Mouse (Mus musculus): ENCODE measurements around the gene Ccr8. TPM values are rescaled to one million over a fixed set of nuclear protein-coding genes. Genes with fewer than 3 reads are reported as not detected.
A peak's percentile ranks its signal among the peaks of the same experiment; 100 is the strongest.
"Not testable (repeated sequence)": the region's sequence is repeated elsewhere in the genome, so short reads cannot be mapped to it uniquely, and the experiment has no call there.

Gene Ccr8
- polyA plus RNA-seq, 1 experiment from 2014 or later, result not detected

DNA sequence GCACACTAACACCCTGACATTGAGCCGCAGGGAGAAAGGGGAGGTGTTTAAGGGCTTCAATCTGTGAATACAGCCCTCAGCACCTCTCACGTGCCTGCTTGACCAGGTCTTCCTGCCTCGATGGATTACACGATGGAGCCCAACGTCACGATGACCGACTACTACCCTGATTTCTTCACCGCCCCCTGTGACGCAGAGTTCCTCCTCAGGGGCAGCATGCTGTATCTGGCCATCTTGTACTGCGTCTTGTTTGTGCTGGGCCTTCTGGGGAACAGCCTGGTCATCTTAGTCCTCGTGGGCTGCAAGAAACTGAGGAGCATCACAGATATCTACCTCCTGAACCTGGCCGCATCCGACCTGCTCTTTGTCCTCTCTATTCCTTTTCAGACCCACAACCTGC lies 1.8 kb downstream of the Ccr8 start:
- no peak overlapping the region for H3K4me3 ChIP-seq (ENCODE audit: low read depth, low read length)
- H3K36me3 ChIP-seq (replicated peaks; ENCODE audit: control insufficient read depth, insufficient read depth, low read depth, low read length), result no peaks in the 10 kb centered on the region
- no peaks in the 10 kb centered on the region for H3K4me1 ChIP-seq (ENCODE audit: control insufficient read depth, insufficient read depth, low read length)
- no peak overlapping the region for H3K9ac ChIP-seq (replicated peaks; ENCODE audit: low read length)
- H3K27me3 ChIP-seq (ENCODE audit: control insufficient read depth, insufficient read depth, low read length), result no peaks in the 10 kb centered on the region
- H3K27ac ChIP-seq (replicated peaks; ENCODE audit: low read depth, low read length), result no peak overlapping the region
- DNase-seq (ENCODE audit: low spot score) (no peak), ATAC-seq (replicated peaks; ENCODE audit: insufficient number of reproducible peaks, low FRiP score, low TSS enrichment, low read depth) (no peak)
- 91% methylated on average over 13 of the region's 13 CpGs for WGBS
- no peak overlapping the region for H3K4me2 ChIP-seq (ENCODE audit: low read depth, low read length)
- H3K9me3 ChIP-seq (replicated peaks; ENCODE audit: control insufficient read depth, low read length), result no peaks in the 10 kb centered on the region

GRCm38 (mm10) chr9:120095886-120096285 lies 4.0 kb downstream of the Ccr8 start:
- ATAC-seq (replicated peaks; ENCODE audit: insufficient number of reproducible peaks, low FRiP score, low TSS enrichment, low read depth) (no peak), DNase-seq (ENCODE audit: low spot score) (no peak)
- Histone ChIP-seq H3K4me1 (ENCODE audit: control insufficient read depth, insufficient read depth, low read length) (no peaks in the 10 kb centered on the region), H3K4me2 (ENCODE audit: low read depth, low read length) (no peak overlapping the region), H3K27me3 (ENCODE audit: control insufficient read depth, insufficient read depth, low read length) (no peaks in the 10 kb centered on the region), H3K36me3 (replicated peaks; ENCODE audit: control insufficient read depth, insufficient read depth, low read depth, low read length) (no peaks in the 10 kb centered on the region), H3K4me3 (ENCODE audit: low read depth, low read length) (no peak overlapping the region), H3K27ac (replicated peaks; ENCODE audit: low read depth, low read length) (no peak overlapping the region), H3K9me3 (replicated peaks; ENCODE audit: control insufficient read depth, low read length) (no peaks in the 10 kb centered on the region), H3K9ac (replicated peaks; ENCODE audit: low read length) (no peak overlapping the region)
- 64% methylated on average over 7 of the region's 7 CpGs for WGBS

- ATAC-seq (replicated peaks; ENCODE audit: insufficient number of reproducible peaks, low FRiP score, low TSS enrichment, low read depth), result no peak
- no peaks in the 10 kb centered on the region for H3K4me1 ChIP-seq (ENCODE audit: control insufficient read depth, insufficient read depth, low read length)
- DNase-seq (ENCODE audit: low spot score), result peak; percentile 82
- no peaks in the 10 kb centered on the region for H3K27me3 ChIP-seq (ENCODE audit: control insufficient read depth, insufficient read depth, low read length)
- no peak overlapping the region for H3K4me2 ChIP-seq (ENCODE audit: low read depth, low read length)
- no peak overlapping the region for H3K27ac ChIP-seq (replicated peaks; ENCODE audit: low read depth, low read length)
- no peak overlapping the region for H3K9ac ChIP-seq (replicated peaks; ENCODE audit: low read length)
- H3K4me3 ChIP-seq (ENCODE audit: low read depth, low read length), result no peak overlapping the region
- WGBS, result 26% methylated on average over 7 of the region's 7 CpGs
- H3K9me3 ChIP-seq (replicated peaks; ENCODE audit: control insufficient read depth, low read length), result no peaks in the 10 kb centered on the region
- H3K36me3 ChIP-seq (replicated peaks; ENCODE audit: control insufficient read depth, insufficient read depth, low read depth, low read length), result no peaks in the 10 kb centered on the region
Observed at GRCm38 (mm10) chr9:120098682-120099081, 6.8 kb downstream of the Ccr8 start.

DNA sequence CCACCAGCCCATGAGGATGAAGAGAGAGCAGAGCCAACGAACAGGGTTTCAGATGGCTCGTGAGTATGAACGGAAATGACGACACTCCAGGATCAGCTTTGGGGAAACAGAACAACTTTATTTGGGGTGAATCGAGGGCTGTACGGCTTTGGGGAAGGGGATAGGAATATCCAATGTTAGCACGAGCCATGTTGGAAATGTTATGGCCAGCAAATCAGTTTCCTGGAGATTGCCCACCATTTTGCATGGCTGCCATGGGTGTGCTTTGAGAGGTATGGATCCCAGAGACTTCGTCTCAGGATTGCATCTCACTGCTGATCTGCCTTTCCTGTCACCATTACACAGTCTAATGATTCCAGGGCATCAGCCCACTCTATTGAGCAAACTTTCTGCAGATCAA lies 7.4 kb downstream of the Ccr8 start:
- H3K9ac ChIP-seq (replicated peaks; ENCODE audit: low read length), result no peak overlapping the region
- H3K9me3 ChIP-seq (replicated peaks; ENCODE audit: control insufficient read depth, low read length), result no peaks in the 10 kb centered on the region
- H3K4me1 ChIP-seq (ENCODE audit: control insufficient read depth, insufficient read depth, low read length), result no peaks in the 10 kb centered on the region
- no peak overlapping the region for H3K4me3 ChIP-seq (ENCODE audit: low read depth, low read length)
- H3K36me3 ChIP-seq (replicated peaks; ENCODE audit: control insufficient read depth, insufficient read depth, low read depth, low read length), result no peaks in the 10 kb centered on the region
- H3K27me3 ChIP-seq (ENCODE audit: control insufficient read depth, insufficient read depth, low read length), result no peaks in the 10 kb centered on the region
- WGBS, result 89% methylated on average over 8 of the region's 8 CpGs
- no peak for ATAC-seq (replicated peaks; ENCODE audit: insufficient number of reproducible peaks, low FRiP score, low TSS enrichment, low read depth)
- no peak for DNase-seq (ENCODE audit: low spot score)
- no peak overlapping the region for H3K27ac ChIP-seq (replicated peaks; ENCODE audit: low read depth, low read length)
- no peak overlapping the region for H3K4me2 ChIP-seq (ENCODE audit: low read depth, low read length)

GRCm38 (mm10) chr9:120101165-120101564 lies 9.3 kb downstream of the Ccr8 start:
- WGBS, result 96% methylated on average over 2 of the region's 2 CpGs
- Histone ChIP-seq H3K4me3 (ENCODE audit: low read depth, low read length) (no peak overlapping the region), H3K27ac (replicated peaks; ENCODE audit: low read depth, low read length) (no peak overlapping the region), H3K9me3 (replicated peaks; ENCODE audit: control insufficient read depth, low read length) (no peaks in the 10 kb centered on the region), H3K9ac (replicated peaks; ENCODE audit: low read length) (no peak overlapping the region), H3K4me2 (ENCODE audit: low read depth, low read length) (no peak overlapping the region), H3K4me1 (ENCODE audit: control insufficient read depth, insufficient read depth, low read length) (no peaks in the 10 kb centered on the region), H3K36me3 (replicated peaks; ENCODE audit: control insufficient read depth, insufficient read depth, low read depth, low read length) (no peaks in the 10 kb centered on the region), H3K27me3 (ENCODE audit: control insufficient read depth, insufficient read depth, low read length) (no peaks in the 10 kb centered on the region)
- no peak for ATAC-seq (replicated peaks; ENCODE audit: insufficient number of reproducible peaks, low FRiP score, low TSS enrichment, low read depth)
- DNase-seq (ENCODE audit: low spot score), result no peak

- H3K4me3 ChIP-seq (ENCODE audit: low read depth, low read length); H3K9ac ChIP-seq (replicated peaks; ENCODE audit: low read length); H3K9me3 ChIP-seq (replicated peaks; ENCODE audit: control insufficient read depth, low read length); H3K27ac ChIP-seq (replicated peaks; ENCODE audit: low read depth, low read length); H3K4me2 ChIP-seq (ENCODE audit: low read depth, low read length); ATAC-seq (replicated peaks; ENCODE audit: insufficient number of reproducible peaks, low FRiP score, low TSS enrichment, low read depth); DNase-seq (ENCODE audit: low spot score); H3K27me3 ChIP-seq (ENCODE audit: control insufficient read depth, insufficient read depth, low read length); H3K4me1 ChIP-seq (ENCODE audit: control insufficient read depth, insufficient read depth, low read length); H3K36me3 ChIP-seq (replicated peaks; ENCODE audit: control insufficient read depth, insufficient read depth, low read depth, low read length): not testable (repeated sequence)
- 91% methylated on average over 12 of the region's 12 CpGs for WGBS
Observed at GRCm38 (mm10) chr9:120108953-120109352, 17.0 kb downstream of the Ccr8 start.

DNA sequence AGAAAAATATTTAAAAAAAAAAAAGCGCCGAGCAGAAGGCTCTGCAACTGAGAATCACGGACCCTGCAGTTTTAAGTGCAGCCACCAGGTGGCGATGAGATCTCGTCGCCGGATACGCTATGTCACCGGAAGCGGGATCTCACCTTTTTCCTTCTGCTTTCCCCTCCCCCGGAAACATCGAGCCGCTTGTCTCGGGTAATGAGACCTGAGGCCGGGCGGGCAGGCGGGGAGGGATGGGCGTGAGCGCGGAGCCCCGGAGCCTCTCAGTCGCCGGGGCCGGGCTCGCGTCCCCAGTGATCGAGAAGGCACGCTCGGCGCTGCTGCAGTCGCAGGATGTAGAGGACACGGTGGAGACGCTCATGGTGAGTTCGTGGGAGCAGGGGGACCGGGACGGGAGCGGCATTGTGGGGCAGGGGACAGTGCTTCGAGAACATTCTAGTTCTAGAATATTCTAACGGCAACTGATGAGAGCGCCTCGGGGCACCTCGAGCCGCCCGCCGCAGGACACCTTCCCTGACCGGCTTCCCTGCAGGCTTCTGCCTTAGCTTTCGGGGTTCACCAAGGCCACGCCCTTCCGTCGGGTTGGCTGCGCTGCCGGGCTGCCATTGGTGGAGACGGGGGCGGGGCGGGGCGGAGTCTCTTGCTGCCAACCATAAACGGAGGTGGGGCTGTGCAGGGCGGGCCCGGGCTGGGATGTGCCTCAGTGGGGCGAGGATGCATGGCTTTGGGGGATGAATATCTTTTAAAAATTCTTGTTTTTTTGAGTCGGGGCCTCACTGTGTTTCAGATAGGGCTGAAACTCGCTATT lies 18.5 kb downstream of the Ccr8 start, which contains the start of gene Slc25a38:
Slc25a38 (plus strand) TSS at position 164 of the 808 bp plus-strand sequence.
- Histone ChIP-seq H3K4me2 (ENCODE audit: low read depth, low read length) (peak within 1 kb of the TSS; percentile 62), H3K9ac (replicated peaks; ENCODE audit: low read length) (peak within 1 kb of the TSS; percentile 82), H3K27me3 (ENCODE audit: control insufficient read depth, insufficient read depth, low read length) (no peaks in the 10 kb centered on the region), H3K36me3 (replicated peaks; ENCODE audit: control insufficient read depth, insufficient read depth, low read depth, low read length) (no peaks in the 10 kb centered on the region), H3K9me3 (replicated peaks; ENCODE audit: control insufficient read depth, low read length) (no peaks in the 10 kb centered on the region), H3K4me3 (ENCODE audit: low read depth, low read length) (peak within 1 kb of the TSS; percentile 76), H3K27ac (replicated peaks; ENCODE audit: low read depth, low read length) (peak within 1 kb of the TSS; percentile 90), H3K4me1 (ENCODE audit: control insufficient read depth, insufficient read depth, low read length) (no peaks in the 10 kb centered on the region)
- DNase-seq (ENCODE audit: low spot score) (peak; percentile 95), ATAC-seq (replicated peaks; ENCODE audit: insufficient number of reproducible peaks, low FRiP score, low TSS enrichment, low read depth) (peak; percentile 96)
- WGBS, result under 1% methylated on average over 62 of the region's 62 CpGs

- Histone ChIP-seq H3K9me3 (replicated peaks; ENCODE audit: control insufficient read depth, low read length) (no peaks in the 10 kb centered on the region), H3K4me2 (ENCODE audit: low read depth, low read length) (peak overlapping the region; percentile 62), H3K27me3 (ENCODE audit: control insufficient read depth, insufficient read depth, low read length) (no peaks in the 10 kb centered on the region), H3K36me3 (replicated peaks; ENCODE audit: control insufficient read depth, insufficient read depth, low read depth, low read length) (no peaks in the 10 kb centered on the region), H3K4me3 (ENCODE audit: low read depth, low read length) (peak overlapping the region; percentile 76), H3K9ac (replicated peaks; ENCODE audit: low read length) (peak overlapping the region; percentile 2; the same call in 1 of the 2 replicates), H3K4me1 (ENCODE audit: control insufficient read depth, insufficient read depth, low read length) (no peaks in the 10 kb centered on the region), H3K27ac (replicated peaks; ENCODE audit: low read depth, low read length) (no peak overlapping the region)
- no peak for DNase-seq (ENCODE audit: low spot score)
- 79% methylated on average over 15 of the region's 15 CpGs for WGBS
- ATAC-seq (replicated peaks; ENCODE audit: insufficient number of reproducible peaks, low FRiP score, low TSS enrichment, low read depth), result no peak
Observed at GRCm38 (mm10) chr9:120111156-120111945, 19.4 kb downstream of the Ccr8 start.
